Mouse (Mus musculus): Measurements from ENCODE around the gene Trappc1. TPM values are rescaled to one million over a fixed set of nuclear protein-coding genes. Genes with fewer than 3 reads are reported as not detected.
"Not testable (repeated sequence)": the region's sequence is repeated elsewhere in the genome, so short reads cannot be mapped to it uniquely, and the experiment has no call there.

The Trappc1 gene
- polyA plus RNA-seq, 1 experiment from 2014 or later: 131 TPM

DNA sequence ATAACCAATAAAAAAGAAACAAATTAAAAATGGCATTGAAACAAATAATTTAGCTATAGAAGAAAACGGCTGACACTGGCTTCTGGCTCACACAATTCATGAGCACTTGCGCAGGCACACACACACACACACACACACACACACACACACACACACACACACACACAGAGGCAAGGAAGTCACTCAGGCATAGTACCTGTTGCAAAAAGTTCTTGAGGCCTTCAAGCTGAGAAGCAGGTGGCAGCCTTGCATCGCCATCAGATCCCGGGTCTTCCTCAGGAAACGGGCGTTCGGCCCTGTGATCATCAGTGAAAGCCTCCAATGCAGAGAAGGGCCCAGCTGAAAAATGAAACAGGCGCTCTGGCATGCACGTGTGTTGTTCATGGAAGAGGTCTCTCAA lies 18.5 kb upstream of the Trappc1 start:
- Histone ChIP-seq H3K27ac (ENCODE audit: low read length) (no peak overlapping the region), H3K4me2 (ENCODE audit: low read depth, low read length) (no peak overlapping the region), H3K9ac (ENCODE audit: low read length) (no peak overlapping the region), H3K4me1 (ENCODE audit: control insufficient read depth, insufficient read depth, low read length) (no peaks in the 10 kb centered on the region), H3K27me3 (ENCODE audit: control insufficient read depth, insufficient read depth, low read length) (no peaks in the 10 kb centered on the region), H3K4me3 (replicated peaks; ENCODE audit: low read length) (no peak overlapping the region), H3K9me3 (replicated peaks; ENCODE audit: control insufficient read depth, low read length) (no peaks in the 10 kb centered on the region), H3K36me3 (ENCODE audit: control insufficient read depth, insufficient read depth, low read length) (peaks cover 8% of the 10 kb centered on the region)
- ATAC-seq (ENCODE audit: insufficient read depth, low FRiP score): no peak
- WGBS: 88% methylated on average over 9 of the region's 9 CpGs

DNA sequence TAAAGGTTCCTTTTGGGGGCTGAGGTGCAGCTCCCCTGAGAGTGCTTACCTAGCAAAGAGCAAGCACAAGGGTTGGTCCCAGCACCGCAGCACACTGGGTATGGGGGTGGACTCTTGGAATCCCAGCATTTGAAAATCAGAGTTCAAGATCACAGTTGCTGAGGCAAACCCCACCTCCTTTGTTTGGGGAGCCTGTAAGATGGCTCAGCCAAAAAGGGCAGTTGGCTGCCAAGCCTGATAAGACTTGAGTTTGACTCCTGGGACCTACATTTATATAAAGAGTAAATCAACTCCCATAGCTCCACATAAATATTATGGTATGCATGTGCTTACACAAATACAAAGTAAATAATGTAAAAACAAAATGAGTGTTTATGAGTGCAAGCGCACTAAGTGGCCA lies 17.7 kb upstream of the Trappc1 start:
- Histone ChIP-seq H3K27me3 (ENCODE audit: control insufficient read depth, insufficient read depth, low read length) (no peaks in the 10 kb centered on the region), H3K4me2 (ENCODE audit: low read depth, low read length) (no peak overlapping the region), H3K9ac (ENCODE audit: low read length) (no peak overlapping the region), H3K4me3 (replicated peaks; ENCODE audit: low read length) (no peak overlapping the region), H3K36me3 (ENCODE audit: control insufficient read depth, insufficient read depth, low read length) (peaks cover 14% of the 10 kb centered on the region), H3K9me3 (replicated peaks; ENCODE audit: control insufficient read depth, low read length) (no peaks in the 10 kb centered on the region), H3K27ac (ENCODE audit: low read length) (no peak overlapping the region), H3K4me1 (ENCODE audit: control insufficient read depth, insufficient read depth, low read length) (no peaks in the 10 kb centered on the region)
- ATAC-seq (ENCODE audit: insufficient read depth, low FRiP score): no peak
- WGBS: 92% methylated on average over 2 of the region's 2 CpGs

DNA sequence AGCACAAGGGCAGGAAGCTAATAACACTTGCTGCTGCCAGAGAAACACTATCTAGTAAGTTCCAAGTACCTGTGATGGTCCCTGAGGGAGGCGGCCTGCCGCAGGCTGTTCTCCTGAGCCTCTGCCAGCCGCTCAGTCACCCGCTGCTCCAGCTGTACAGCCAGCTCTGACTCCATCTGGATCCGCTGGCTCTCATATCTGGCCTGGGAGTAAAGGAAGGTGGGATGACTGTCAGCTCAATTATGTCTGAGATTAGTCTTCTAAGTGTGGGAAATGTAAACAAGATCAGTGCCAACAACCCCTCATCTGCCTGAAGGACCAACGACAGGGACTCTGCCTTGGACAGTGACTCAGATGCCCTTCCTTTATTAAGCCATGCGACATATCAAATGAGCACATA lies 12.5 kb upstream of the Trappc1 start:
- no peaks in the 10 kb centered on the region for H3K27me3 ChIP-seq (ENCODE audit: control insufficient read depth, insufficient read depth, low read length)
- 81% methylated on average over 7 of the region's 7 CpGs for WGBS
- no peak overlapping the region for H3K9ac ChIP-seq (ENCODE audit: low read length)
- H3K36me3 ChIP-seq (ENCODE audit: control insufficient read depth, insufficient read depth, low read length): peaks cover 14% of the 10 kb centered on the region
- H3K4me2 ChIP-seq (ENCODE audit: low read depth, low read length): no peak overlapping the region
- no peaks in the 10 kb centered on the region for H3K9me3 ChIP-seq (replicated peaks; ENCODE audit: control insufficient read depth, low read length)
- no peaks in the 10 kb centered on the region for H3K4me1 ChIP-seq (ENCODE audit: control insufficient read depth, insufficient read depth, low read length)
- ATAC-seq (ENCODE audit: insufficient read depth, low FRiP score): no peak
- H3K4me3 ChIP-seq (replicated peaks; ENCODE audit: low read length): no peak overlapping the region
- H3K27ac ChIP-seq (ENCODE audit: low read length): no peak overlapping the region

DNA sequence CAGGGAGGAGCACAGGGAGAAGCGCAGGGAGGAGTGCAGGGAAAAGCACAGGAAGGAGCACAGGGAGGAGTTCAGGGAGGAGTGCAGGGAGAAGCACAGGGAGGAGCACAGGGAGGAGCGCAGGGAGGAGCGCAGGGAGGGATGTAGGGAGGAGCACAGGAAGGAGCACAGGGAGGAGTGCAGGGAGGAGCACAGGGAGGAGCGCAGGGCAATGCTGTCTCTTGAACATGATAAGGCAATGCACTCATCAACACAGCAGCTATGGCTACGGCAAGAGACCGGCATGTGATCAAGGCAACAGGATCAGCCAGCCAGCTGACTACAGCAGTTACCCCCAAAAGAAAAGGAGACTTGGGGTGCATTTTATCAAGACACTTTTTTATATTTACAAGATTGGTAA lies 7.4 kb upstream of the Trappc1 start:
- Histone ChIP-seq H3K27ac (ENCODE audit: low read length) (no peak overlapping the region), H3K4me3 (replicated peaks; ENCODE audit: low read length) (no peak overlapping the region), H3K4me2 (ENCODE audit: low read depth, low read length) (no peak overlapping the region), H3K9ac (ENCODE audit: low read length) (no peak overlapping the region), H3K9me3 (replicated peaks; ENCODE audit: control insufficient read depth, low read length) (no peaks in the 10 kb centered on the region), H3K36me3 (ENCODE audit: control insufficient read depth, insufficient read depth, low read length) (no peaks in the 10 kb centered on the region; the same call in 1 of the 2 replicates), H3K27me3 (ENCODE audit: control insufficient read depth, insufficient read depth, low read length) (no peaks in the 10 kb centered on the region), H3K4me1 (ENCODE audit: control insufficient read depth, insufficient read depth, low read length) (no peaks in the 10 kb centered on the region)
- ATAC-seq (ENCODE audit: insufficient read depth, low FRiP score): no peak
- 91% methylated on average over 6 of the region's 6 CpGs for WGBS

DNA sequence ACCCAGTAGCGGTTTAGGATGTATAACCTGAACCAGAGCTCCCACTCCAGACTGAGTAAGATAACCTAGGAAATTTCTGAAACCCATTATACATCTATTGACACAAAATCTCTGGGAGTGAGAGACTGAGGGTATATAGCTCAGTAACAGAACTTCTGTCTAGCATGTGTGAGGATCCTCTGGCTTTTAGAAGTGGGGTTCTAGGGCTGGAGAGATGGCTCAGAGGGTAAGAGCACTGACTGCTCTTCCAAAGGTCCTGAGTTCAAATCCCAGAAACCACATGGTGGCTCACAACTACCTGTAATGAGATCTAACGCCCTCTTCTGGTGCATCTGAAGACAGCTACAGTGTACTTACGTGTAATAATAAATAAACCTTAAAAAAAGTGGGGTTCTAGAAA lies 5.8 kb upstream of the Trappc1 start:
- not testable (repeated sequence) for H3K9me3 ChIP-seq (replicated peaks; ENCODE audit: control insufficient read depth, low read length); H3K27me3 ChIP-seq (ENCODE audit: control insufficient read depth, insufficient read depth, low read length); H3K4me2 ChIP-seq (ENCODE audit: low read depth, low read length); H3K4me3 ChIP-seq (replicated peaks; ENCODE audit: low read length); H3K36me3 ChIP-seq (ENCODE audit: control insufficient read depth, insufficient read depth, low read length); H3K9ac ChIP-seq (ENCODE audit: low read length); ATAC-seq (ENCODE audit: insufficient read depth, low FRiP score); H3K27ac ChIP-seq (ENCODE audit: low read length)
- WGBS: 89% methylated on average over 3 of the region's 3 CpGs
- peaks cover 13% of the 10 kb centered on the region for H3K4me1 ChIP-seq (ENCODE audit: control insufficient read depth, insufficient read depth, low read length)

DNA sequence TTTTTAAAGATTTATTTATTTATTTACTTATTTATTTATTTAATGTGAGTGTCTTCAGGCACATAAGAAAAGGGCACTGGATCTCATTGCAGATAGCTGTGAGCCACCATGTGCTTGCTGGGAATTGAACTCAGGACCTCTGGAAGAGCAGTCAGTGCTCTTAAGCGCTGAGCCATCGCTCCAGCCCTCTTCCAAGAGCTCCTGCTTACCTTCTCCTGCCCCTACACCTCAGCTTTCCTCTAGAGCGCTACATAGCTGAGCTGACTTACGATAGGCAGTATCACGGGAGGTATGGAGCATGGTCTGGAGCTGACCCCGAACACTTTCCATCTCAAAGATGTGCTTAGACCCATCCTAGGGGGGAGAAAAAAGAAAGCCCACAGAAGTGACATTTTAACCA lies 2.2 kb upstream of the Trappc1 start:
- H3K4me2 ChIP-seq (ENCODE audit: low read depth, low read length): no peak overlapping the region

DNA sequence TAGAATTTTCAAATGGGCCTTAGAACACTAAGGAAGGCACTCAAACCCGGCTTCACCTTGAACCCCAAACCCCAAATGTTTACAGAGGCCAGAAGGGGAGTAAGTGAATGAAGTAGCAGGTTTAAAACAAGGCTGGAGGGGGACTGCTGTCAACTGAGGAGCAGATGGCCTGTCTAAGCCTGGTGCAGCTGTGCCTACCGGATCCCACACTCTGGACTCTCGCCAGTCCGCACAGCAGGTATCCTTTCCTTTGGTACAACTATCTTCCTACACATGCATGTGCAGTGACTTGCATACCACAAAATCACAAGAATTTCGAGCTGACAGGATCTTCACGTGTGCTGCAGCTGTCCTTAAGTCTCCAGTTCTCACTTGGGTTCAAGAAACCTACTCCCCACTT lies 1.8 kb upstream of the Trappc1 start:
- H3K27me3 ChIP-seq (ENCODE audit: control insufficient read depth, insufficient read depth, low read length): no peaks in the 10 kb centered on the region; the same call in 1 of the 2 replicates
- peak overlapping the region; percentile 90 for H3K9ac ChIP-seq (ENCODE audit: low read length)
- WGBS: 71% methylated on average over 6 of the region's 6 CpGs
- H3K27ac ChIP-seq (ENCODE audit: low read length): no peak overlapping the region
- no peak for ATAC-seq (ENCODE audit: insufficient read depth, low FRiP score)
- peaks cover 33% of the 10 kb centered on the region for H3K4me1 ChIP-seq (ENCODE audit: control insufficient read depth, insufficient read depth, low read length)
- peak overlapping the region; percentile 77 for H3K4me3 ChIP-seq (replicated peaks; ENCODE audit: low read length)
- no peaks in the 10 kb centered on the region for H3K9me3 ChIP-seq (replicated peaks; ENCODE audit: control insufficient read depth, low read length)
- peak overlapping the region; percentile 93 for H3K4me2 ChIP-seq (ENCODE audit: low read depth, low read length)
- H3K36me3 ChIP-seq (ENCODE audit: control insufficient read depth, insufficient read depth, low read length): no peaks in the 10 kb centered on the region; the same call in 1 of the 2 replicates

More for the DNA sequence above, 2.2 kb upstream of the Trappc1 start:
- no peak overlapping the region for H3K4me3 ChIP-seq (replicated peaks; ENCODE audit: low read length)
- peak overlapping the region; percentile 90; the same call in 1 of the 2 replicates for H3K9ac ChIP-seq (ENCODE audit: low read length)
- no peak for ATAC-seq (ENCODE audit: insufficient read depth, low FRiP score)
- no peaks in the 10 kb centered on the region for H3K9me3 ChIP-seq (replicated peaks; ENCODE audit: control insufficient read depth, low read length)
- whole genome bisulfite sequencing: 93% methylated on average over 6 of the region's 6 CpGs
- H3K27me3 ChIP-seq (ENCODE audit: control insufficient read depth, insufficient read depth, low read length): no peaks in the 10 kb centered on the region
- peaks cover 31% of the 10 kb centered on the region for H3K4me1 ChIP-seq (ENCODE audit: control insufficient read depth, insufficient read depth, low read length)
- H3K27ac ChIP-seq (ENCODE audit: low read length): no peak overlapping the region
- H3K36me3 ChIP-seq (ENCODE audit: control insufficient read depth, insufficient read depth, low read length): no peaks in the 10 kb centered on the region; the same call in 1 of the 2 replicates

DNA sequence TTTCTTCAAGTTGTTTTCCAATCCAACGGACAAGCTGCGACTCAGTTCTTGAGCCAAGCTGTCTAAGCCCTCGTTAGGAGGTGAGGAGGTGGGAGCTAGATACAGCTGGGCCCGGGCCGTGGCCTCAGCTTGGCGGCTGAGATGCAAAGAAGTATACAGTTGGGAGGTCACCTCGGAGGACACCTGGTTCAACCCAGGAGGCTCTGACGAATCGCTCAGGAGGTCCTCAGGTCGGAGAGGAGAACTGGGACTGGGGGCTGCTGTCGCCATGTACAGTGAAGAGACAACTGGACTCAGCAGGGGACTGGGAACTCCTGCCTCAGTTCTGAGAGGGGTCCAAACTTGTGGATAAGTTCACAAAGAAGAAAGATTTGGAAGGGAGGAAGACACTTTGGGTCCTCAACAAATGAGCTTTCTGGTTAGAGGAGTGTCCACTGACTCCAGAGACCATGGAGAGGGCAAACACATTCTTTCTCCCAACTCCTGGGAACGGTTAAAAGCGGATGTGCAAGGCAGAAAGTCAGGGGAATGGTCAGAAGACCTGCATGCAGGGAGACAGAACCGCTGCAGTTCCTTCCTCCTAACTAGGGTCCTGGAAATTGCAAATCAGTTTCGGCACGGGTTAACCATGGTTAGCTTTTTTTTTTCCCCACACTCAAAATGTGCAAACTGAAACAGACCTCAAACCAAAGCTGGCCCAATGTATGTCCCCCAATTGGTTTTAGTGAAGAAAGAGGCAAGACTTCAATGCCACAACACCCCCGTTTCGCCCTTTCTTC lies 898 bp upstream of the Trappc1 start:
- Histone ChIP-seq H3K9me3 (replicated peaks; ENCODE audit: control insufficient read depth, low read length) (no peaks in the 10 kb centered on the region), H3K4me2 (ENCODE audit: low read depth, low read length) (peak overlapping the region; percentile 93), H3K27ac (ENCODE audit: low read length) (peak overlapping the region; percentile 87), H3K4me1 (ENCODE audit: control insufficient read depth, insufficient read depth, low read length) (peaks cover 33% of the 10 kb centered on the region), H3K9ac (ENCODE audit: low read length) (peak overlapping the region; percentile 90), H3K36me3 (ENCODE audit: control insufficient read depth, insufficient read depth, low read length) (no peaks in the 10 kb centered on the region; the same call in 1 of the 2 replicates), H3K27me3 (ENCODE audit: control insufficient read depth, insufficient read depth, low read length) (peaks cover 3% of the 10 kb centered on the region), H3K4me3 (replicated peaks; ENCODE audit: low read length) (peak overlapping the region; percentile 77)
- no peak for ATAC-seq (ENCODE audit: insufficient read depth, low FRiP score)
- 12% methylated on average over 18 of the region's 18 CpGs for WGBS

DNA sequence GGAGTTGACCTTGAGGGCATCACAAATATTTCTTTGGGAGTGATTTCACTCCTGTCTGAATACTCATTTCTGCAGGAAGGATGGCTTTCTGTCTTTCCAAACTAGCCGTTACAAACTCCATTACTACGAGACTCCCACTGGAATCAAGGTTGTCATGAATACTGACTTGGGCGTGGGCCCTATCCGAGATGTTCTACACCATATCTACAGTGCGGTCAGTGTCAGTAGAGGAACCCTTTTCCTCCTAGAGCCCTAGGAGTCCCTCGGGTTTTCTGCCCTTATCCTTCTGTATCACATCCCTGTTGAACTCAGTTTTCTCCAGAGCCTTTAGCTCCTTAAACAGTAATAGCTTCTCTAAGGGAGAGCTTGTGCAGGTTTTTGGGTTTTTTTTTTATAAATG lies 969 bp downstream of the Trappc1 start:
- ATAC-seq (ENCODE audit: insufficient read depth, low FRiP score): no peak
- H3K4me1 ChIP-seq (ENCODE audit: control insufficient read depth, insufficient read depth, low read length): peaks cover 33% of the 10 kb centered on the region
- H3K36me3 ChIP-seq (ENCODE audit: control insufficient read depth, insufficient read depth, low read length): no peaks in the 10 kb centered on the region
- 77% methylated on average over 6 of the region's 6 CpGs for WGBS
- 0 out of 2 replicates have a peak overlapping the region, but pooled peaks have one; percentile 83 for H3K9ac ChIP-seq (ENCODE audit: low read length)
- H3K27ac ChIP-seq (ENCODE audit: low read length): no peak overlapping the region
- peaks cover 8% of the 10 kb centered on the region for H3K27me3 ChIP-seq (ENCODE audit: control insufficient read depth, insufficient read depth, low read length)
- no peaks in the 10 kb centered on the region for H3K9me3 ChIP-seq (replicated peaks; ENCODE audit: control insufficient read depth, low read length)
- peak overlapping the region; percentile 77 for H3K4me3 ChIP-seq (replicated peaks; ENCODE audit: low read length)
- H3K4me2 ChIP-seq (ENCODE audit: low read depth, low read length): peak overlapping the region; percentile 93

Measured in stomach, embryonic 16.5 days (tissue).